Mouse (Mus musculus): ENCODE results near the gene Cdipt. TPM values are rescaled to one million over a fixed set of nuclear protein-coding genes. Genes with fewer than 3 reads are reported as not detected.

Gene Cdipt
- 10 to 100 TPM; 78.8 to 82.2 TPM for total RNA-seq (2023)

GRCm38 (mm10) chr7:126975893-126975949 lies at the start of gene Cdipt:
Cdipt (plus strand) TSS chr7:126975914.

GRCm38 (mm10) chr7:126928384-126929037 lies 47.2 kb upstream of the Cdipt start, which contains the start of gene Kctd13:
Kctd13 (plus strand) TSS chr7:126928879.

GRCm38 (mm10) chr7:126949403-126949792 lies 26.3 kb upstream of the Cdipt start, which contains the start of gene Asphd1:
Asphd1 (minus strand) TSS chr7:126949582.

GRCm38 (mm10) chr7:126949793-126950646 lies 25.7 kb upstream of the Cdipt start, which contains the start of gene Sez6l2:
Sez6l2 (plus strand) TSS chr7:126950563.

GRCm38 (mm10) chr7:126975950-126976866 lies 494 bp downstream of the Cdipt start, which contains the start of gene Cdiptos:
Cdiptos (minus strand) TSS chr7:126976098.

GRCm38 (mm10) chr7:127014320-127014719 lies 38.6 kb downstream of the Cdipt start, which contains the start of gene Mvp:
Mvp (minus strand) TSS chr7:127014621.

GRCm38 (mm10) chr7:127016481-127016485 lies 40.6 kb downstream of the Cdipt start, which contains the start of gene Pagr1b:
Pagr1b (minus strand) TSS chr7:127016484.

GRCm38 (mm10) chr7:127016971-127017949 lies 41.5 kb downstream of the Cdipt start, which contains the start of gene Pagr1a:
Pagr1a (minus strand) TSS chr7:127017352.

GRCm38 (mm10) chr7:127020901-127021562 lies 45.3 kb downstream of the Cdipt start, which contains the start of the genes Gm42742 and Prrt2:
Gm42742 (minus strand) TSS chr7:127021097.
Prrt2 (minus strand) TSS chr7:127021211.

GRCm38 (mm10) chr7:127026984-127027726 lies 51.4 kb downstream of the Cdipt start, which contains the start of gene Maz:
Maz (minus strand) TSS chr7:127027037.

Other genes starting within 250 kb of the Cdipt start
- gene Mapk3, start 216.3 kb upstream of the Cdipt start, total RNA-seq (2023): 10 to 100 TPM; 44.4 to 44.7 TPM
- 1 to 10 TPM; 2.8 to 5.7 TPM for gene Gdpd3, start 209.6 kb upstream of the Cdipt start, total RNA-seq (2023)
- gene Ypel3, start 199.0 kb upstream of the Cdipt start, total RNA-seq (2023): 100 to 1,000 TPM; 274 to 280 TPM
- gene Tbx6, start 194.4 kb upstream of the Cdipt start, total RNA-seq (2023): 10 to 100 TPM; 11.8 to 12.3 TPM
- gene Ppp4c, start 183.4 kb upstream of the Cdipt start, total RNA-seq (2023): 100 to 1,000 TPM; 276 to 290 TPM
- not detected for gene Fam57b, start 178.2 kb upstream of the Cdipt start, total RNA-seq (2023)
- not detected for gene 4930451I11Rik, start 144.3 kb upstream of the Cdipt start, total RNA-seq (2023)
- not detected for gene Doc2a, start 128.5 kb upstream of the Cdipt start, total RNA-seq (2023)
- 10 to 100 TPM; 26.6 to 34.7 TPM for gene Hirip3, start 113.9 kb upstream of the Cdipt start, total RNA-seq (2023)
- 10 to 100 TPM; 93.9 to 94.9 TPM for gene Ino80e, start 113.5 kb upstream of the Cdipt start, total RNA-seq (2023)
- gene Taok2, start 91.2 kb upstream of the Cdipt start, total RNA-seq (2023): 100 to 1,000 TPM in 1 of 2 experiments, 10 to 100 TPM in 1; 99.5 to 101 TPM
- gene Tmem219, start 53.0 kb upstream of the Cdipt start, total RNA-seq (2023): 10 to 100 TPM; 48.7 to 52.4 TPM
- gene Kctd13, start 47.0 kb upstream of the Cdipt start, total RNA-seq (2023): 10 to 100 TPM; 43.5 to 46.3 TPM
- not detected for gene Asphd1, start 26.3 kb upstream of the Cdipt start, total RNA-seq (2023)
- 1 to 10 TPM; 6.3 to 7.0 TPM for gene Sez6l2, start 25.4 kb upstream of the Cdipt start, total RNA-seq (2023)
- 1 to 10 TPM in 1 of 2 experiments, under 1 TPM in 1; 0.81 to 1.7 TPM for gene Cdiptos, start 184 bp downstream of the Cdipt start, total RNA-seq (2023)
- gene Mvp, start 38.7 kb downstream of the Cdipt start, total RNA-seq (2023): 10 to 100 TPM; 48.6 to 50.8 TPM
- gene Pagr1b, start 40.6 kb downstream of the Cdipt start, total RNA-seq (2023): 1 to 10 TPM in 1 of 2 experiments, not detected in 1; 2.8 TPM
- gene Pagr1a, start 41.4 kb downstream of the Cdipt start, total RNA-seq (2023): 10 to 100 TPM in 1 of 2 experiments, 1 to 10 TPM in 1; 4.6 to 47.0 TPM
- 10 to 100 TPM; 16.6 to 46.2 TPM for gene Gm42742, start 45.2 kb downstream of the Cdipt start, total RNA-seq (2023)
- 1 to 10 TPM; 1.2 to 1.9 TPM for gene Prrt2, start 45.3 kb downstream of the Cdipt start, total RNA-seq (2023)
- gene Maz, start 51.1 kb downstream of the Cdipt start, total RNA-seq (2023): 100 to 1,000 TPM; 251 to 254 TPM
- gene Kif22, start 66.6 kb downstream of the Cdipt start, total RNA-seq (2023): 1 to 10 TPM; 3.1 to 4.2 TPM
- not detected for gene Zg16, start 111.4 kb downstream of the Cdipt start, total RNA-seq (2023)
- gene AI467606, start 115.4 kb downstream of the Cdipt start, total RNA-seq (2023): 10 to 100 TPM; 69.0 to 74.5 TPM
- 1 to 10 TPM in 1 of 2 experiments, under 1 TPM in 1; 0.52 to 1.5 TPM for gene Qprt, start 146.3 kb downstream of the Cdipt start, total RNA-seq (2023)
- gene Spn, start 161.9 kb downstream of the Cdipt start, total RNA-seq (2023): 10 to 100 TPM in 1 of 2 experiments, 1 to 10 TPM in 1; 7.3 to 10.0 TPM
- gene Cd2bp2, start 220.1 kb downstream of the Cdipt start, total RNA-seq (2023): 10 to 100 TPM; 75.1 to 82.8 TPM
- gene Tbc1d10b, start 232.6 kb downstream of the Cdipt start, total RNA-seq (2023): 10 to 100 TPM; 59.8 to 76.1 TPM
- gene Mylpf, start 233.0 kb downstream of the Cdipt start, total RNA-seq (2023): 1 to 10 TPM; 5.8 to 9.7 TPM

Measured in B cell, adult 67 days (primary cell).